Mouse (Mus musculus): ENCODE measurements at regions not wholly inside any gene's neighbourhood (a gene's known extent, or its start where the extent isn't known, plus 50 kb on each side); places are given as distances from the start of the nearest gene placed in this dataset.

GRCm38 (mm10) chr8:112397438-112397837 lies 172.4 kb upstream of the Cntnap4 start:
- ATAC-seq (ENCODE audit: low FRiP score, low read depth), result no peak
- 0 out of 2 replicates have a peak, but pooled peaks cover 3% of the 10 kb centered on the region for H3K9me3 ChIP-seq (ENCODE audit: control insufficient read depth, low read length)
- WGBS, result 28% methylated on average over 2 of the region's 2 CpGs
- no peak overlapping the region for H3K4me3 ChIP-seq (replicated peaks; ENCODE audit: low read length)
- DNase-seq (ENCODE audit: low spot score), result no peak
- no peak overlapping the region for H3K27ac ChIP-seq (replicated peaks; ENCODE audit: low read depth, low read length)
- no peak for TF ChIP-seq POLR2A (IDR thresholded peaks at IDR 0.05; ENCODE audit: borderline replicate concordance, extremely low read depth, insufficient read depth, insufficient read length)
- H3K4me1 ChIP-seq (ENCODE audit: control insufficient read depth, insufficient read depth, low read length), result no peaks in the 10 kb centered on the region
- no peak overlapping the region for H3K9ac ChIP-seq (ENCODE audit: low read depth, low read length, severe bottlenecking)
- H3K27me3 ChIP-seq (ENCODE audit: control insufficient read depth, insufficient read depth, low read length), result no peaks in the 10 kb centered on the region
- no peaks in the 10 kb centered on the region for H3K36me3 ChIP-seq (ENCODE audit: control insufficient read depth, insufficient read depth, low read length)
- H3K4me2 ChIP-seq (replicated peaks; ENCODE audit: low read depth, low read length, severe bottlenecking), result no peak overlapping the region

GRCm38 (mm10) chr8:112390108-112390507 lies 179.7 kb upstream of the Cntnap4 start:
- ATAC-seq (ENCODE audit: low FRiP score, low read depth), result no peak
- H3K4me3 ChIP-seq (replicated peaks; ENCODE audit: low read length), result no peak overlapping the region
- no peak for TF ChIP-seq POLR2A (IDR thresholded peaks at IDR 0.05; ENCODE audit: borderline replicate concordance, extremely low read depth, insufficient read depth, insufficient read length)
- no peaks in the 10 kb centered on the region for H3K36me3 ChIP-seq (ENCODE audit: control insufficient read depth, insufficient read depth, low read length)
- H3K9me3 ChIP-seq (ENCODE audit: control insufficient read depth, low read length), result 0 out of 2 replicates have a peak, but pooled peaks cover 3% of the 10 kb centered on the region
- H3K4me1 ChIP-seq (ENCODE audit: control insufficient read depth, insufficient read depth, low read length), result no peaks in the 10 kb centered on the region
- peak; percentile 30 for DNase-seq (ENCODE audit: low spot score)
- whole genome bisulfite sequencing, result 60% methylated on average over 4 of the region's 4 CpGs
- H3K27ac ChIP-seq (replicated peaks; ENCODE audit: low read depth, low read length), result no peak overlapping the region
- no peaks in the 10 kb centered on the region for H3K27me3 ChIP-seq (ENCODE audit: control insufficient read depth, insufficient read depth, low read length)
- H3K9ac ChIP-seq (ENCODE audit: low read depth, low read length, severe bottlenecking), result no peak overlapping the region
- H3K4me2 ChIP-seq (replicated peaks; ENCODE audit: low read depth, low read length, severe bottlenecking), result no peak overlapping the region

- H3K9ac ChIP-seq (ENCODE audit: low read depth, low read length, severe bottlenecking), result no peak overlapping the region
- no peak for ATAC-seq (ENCODE audit: low FRiP score, low read depth)
- no peaks in the 10 kb centered on the region for H3K27me3 ChIP-seq (ENCODE audit: control insufficient read depth, insufficient read depth, low read length)
- H3K27ac ChIP-seq (replicated peaks; ENCODE audit: low read depth, low read length), result no peak overlapping the region
- no peaks in the 10 kb centered on the region for H3K4me1 ChIP-seq (ENCODE audit: control insufficient read depth, insufficient read depth, low read length)
- no peak for TF ChIP-seq POLR2A (IDR thresholded peaks at IDR 0.05; ENCODE audit: borderline replicate concordance, extremely low read depth, insufficient read depth, insufficient read length)
- H3K9me3 ChIP-seq (ENCODE audit: control insufficient read depth, low read length), result no peaks in the 10 kb centered on the region
- WGBS, result 29% methylated on average over 5 of the region's 5 CpGs
- H3K36me3 ChIP-seq (ENCODE audit: control insufficient read depth, insufficient read depth, low read length), result no peaks in the 10 kb centered on the region
- peak; percentile 69 for DNase-seq (ENCODE audit: low spot score)
- no peak overlapping the region for H3K4me3 ChIP-seq (replicated peaks; ENCODE audit: low read length)
- H3K4me2 ChIP-seq (replicated peaks; ENCODE audit: low read depth, low read length, severe bottlenecking), result no peak overlapping the region; the same call in 1 of the 2 replicates
Observed at GRCm38 (mm10) chr8:112348323-112348722, 221.5 kb upstream of the Cntnap4 start.

- Histone ChIP-seq H3K4me1 (ENCODE audit: control insufficient read depth, insufficient read depth, low read length) (no peaks in the 10 kb centered on the region), H3K27ac (replicated peaks; ENCODE audit: low read depth, low read length) (no peak overlapping the region), H3K36me3 (ENCODE audit: control insufficient read depth, insufficient read depth, low read length) (no peaks in the 10 kb centered on the region), H3K4me3 (replicated peaks; ENCODE audit: low read length) (no peak overlapping the region), H3K9me3 (ENCODE audit: control insufficient read depth, low read length) (no peaks in the 10 kb centered on the region), H3K9ac (ENCODE audit: low read depth, low read length, severe bottlenecking) (no peak overlapping the region), H3K4me2 (replicated peaks; ENCODE audit: low read depth, low read length, severe bottlenecking) (no peak overlapping the region), H3K27me3 (ENCODE audit: control insufficient read depth, insufficient read depth, low read length) (no peaks in the 10 kb centered on the region)
- TF ChIP-seq POLR2A (IDR thresholded peaks at IDR 0.05; ENCODE audit: borderline replicate concordance, extremely low read depth, insufficient read depth, insufficient read length), result no peak
- DNase-seq (ENCODE audit: low spot score), result no peak
- no peak for ATAC-seq (ENCODE audit: low FRiP score, low read depth)
- 27% methylated on average over 11 of the region's 11 CpGs for WGBS
Observed at GRCm38 (mm10) chr8:112333171-112333570, 236.7 kb upstream of the Cntnap4 start.

GRCm38 (mm10) chr8:112332021-112332420 lies 237.8 kb upstream of the Cntnap4 start:
- DNase-seq (ENCODE audit: low spot score) (no peak), ATAC-seq (ENCODE audit: low FRiP score, low read depth) (no peak)
- H3K4me2 ChIP-seq (replicated peaks; ENCODE audit: low read depth, low read length, severe bottlenecking), result no peak overlapping the region
- TF ChIP-seq POLR2A (IDR thresholded peaks at IDR 0.05; ENCODE audit: borderline replicate concordance, extremely low read depth, insufficient read depth, insufficient read length), result no peak
- no peaks in the 10 kb centered on the region for H3K9me3 ChIP-seq (ENCODE audit: control insufficient read depth, low read length)
- 74% methylated on average over 10 of the region's 10 CpGs for WGBS
- no peaks in the 10 kb centered on the region for H3K36me3 ChIP-seq (ENCODE audit: control insufficient read depth, insufficient read depth, low read length)
- H3K9ac ChIP-seq (ENCODE audit: low read depth, low read length, severe bottlenecking), result no peak overlapping the region
- H3K27ac ChIP-seq (replicated peaks; ENCODE audit: low read depth, low read length), result no peak overlapping the region
- no peaks in the 10 kb centered on the region for H3K4me1 ChIP-seq (ENCODE audit: control insufficient read depth, insufficient read depth, low read length)
- H3K27me3 ChIP-seq (ENCODE audit: control insufficient read depth, insufficient read depth, low read length), result no peaks in the 10 kb centered on the region
- H3K4me3 ChIP-seq (replicated peaks; ENCODE audit: low read length), result no peak overlapping the region

GRCm38 (mm10) chr8:112309816-112310215 lies 260.0 kb upstream of the Cntnap4 start:
- WGBS, result 66% methylated on average over 3 of the region's 3 CpGs
- no peak overlapping the region for H3K4me3 ChIP-seq (replicated peaks; ENCODE audit: low read length)
- H3K27ac ChIP-seq (replicated peaks; ENCODE audit: low read depth, low read length), result no peak overlapping the region
- no peaks in the 10 kb centered on the region for H3K36me3 ChIP-seq (ENCODE audit: control insufficient read depth, insufficient read depth, low read length)
- ATAC-seq (ENCODE audit: low FRiP score, low read depth), result no peak
- no peak for TF ChIP-seq POLR2A (IDR thresholded peaks at IDR 0.05; ENCODE audit: borderline replicate concordance, extremely low read depth, insufficient read depth, insufficient read length)
- no peak overlapping the region for H3K9ac ChIP-seq (ENCODE audit: low read depth, low read length, severe bottlenecking)
- no peak overlapping the region for H3K4me2 ChIP-seq (replicated peaks; ENCODE audit: low read depth, low read length, severe bottlenecking)
- H3K27me3 ChIP-seq (ENCODE audit: control insufficient read depth, insufficient read depth, low read length), result no peaks in the 10 kb centered on the region
- DNase-seq (ENCODE audit: low spot score), result no peak
- no peaks in the 10 kb centered on the region for H3K4me1 ChIP-seq (ENCODE audit: control insufficient read depth, insufficient read depth, low read length)
- no peaks in the 10 kb centered on the region for H3K9me3 ChIP-seq (ENCODE audit: control insufficient read depth, low read length)

Measured in limb, embryonic 14.5 days (tissue).